Comparison of ENCODE assay signal across 8 mouse cellular contexts in genomic region chr19:7264766-7265331, GRCm38 (mm10). TPM values are rescaled to one million over a fixed set of nuclear protein-coding genes. Genes with fewer than 3 reads are reported as not detected.
DNase-seq lines count a peak whose midpoint lies in the region; ATAC-seq and TF ChIP-seq lines count a peak whose summit lies in the region.

No protein-coding gene starts in this region.

- H3K9ac ChIP-seq in embryonic facial prominence, embryonic 13.5 days = 0 out of 2 replicates have a peak overlapping the region, but pooled peaks have one; percentile 12
- no peak overlapping the region for H3K9ac ChIP-seq in stomach, embryonic 15.5 days

- H3K4me2 ChIP-seq in embryonic facial prominence, embryonic 13.5 days = no peak overlapping the region
- no peak overlapping the region for H3K4me2 ChIP-seq in stomach, embryonic 15.5 days

- H3K36me3 ChIP-seq in embryonic facial prominence, embryonic 13.5 days = no peaks in the 10 kb centered on the region
- H3K36me3 ChIP-seq in stomach, embryonic 15.5 days = no peaks in the 10 kb centered on the region

- ATAC-seq in embryonic facial prominence, embryonic 13.5 days (ENCODE audit: insufficient number of reproducible peaks, insufficient read depth, low FRiP score, low TSS enrichment, low read depth) = no peak
- ATAC-seq in stomach, embryonic 15.5 days (ENCODE audit: insufficient read depth, low FRiP score, low read depth) = no peak

- intact Hi-C loops in heart, postnatal 10 days (cut with DNase I) = loop anchor here (2.0 kb wide), 1 partner anchor 76 kb away; the partner anchor contains the start of gene Mark2

- peaks cover 46% of the 10 kb centered on the region for H3K4me1 ChIP-seq in embryonic facial prominence, embryonic 13.5 days
- H3K4me1 ChIP-seq in stomach, embryonic 15.5 days = peaks cover 49% of the 10 kb centered on the region

- no peak for DNase-seq in layer of hippocampus, adult 2 months (ENCODE audit: low spot score in 2 of 2)
- no peak for DNase-seq in layer of hippocampus, postnatal 25 days (ENCODE audit: extremely low spot score in 1 of 2, low spot score in 1 of 2)
- DNase-seq in MN1 (ENCODE audit: low spot score) = peak; percentile 53
- peak; percentile 83 to 87 for DNase-seq in heart, postnatal 10 days
- peak; percentile 37 to 44 for DNase-seq in kidney, postnatal 36 days
- no peak for DNase-seq in natural killer cell, adult 2 months (ENCODE audit: low spot score in 2 of 2)

- H3K4me3 ChIP-seq in layer of hippocampus, adult 2 months = no peak overlapping the region
- H3K4me3 ChIP-seq in embryonic facial prominence, embryonic 13.5 days = no peak overlapping the region
- no peak overlapping the region for H3K4me3 ChIP-seq in stomach, embryonic 15.5 days (replicated peaks)

- 0 out of 2 replicates have a peak, but pooled peaks cover 3% of the 10 kb centered on the region for H3K9me3 ChIP-seq in embryonic facial prominence, embryonic 13.5 days
- H3K9me3 ChIP-seq in stomach, embryonic 15.5 days = no peaks in the 10 kb centered on the region

- 17% methylated on average over 6 of the region's 6 CpGs for WGBS in embryonic facial prominence, embryonic 13.5 days
- WGBS in stomach, embryonic 15.5 days = 32% methylated on average over 6 of the region's 6 CpGs

- H3K27me3 ChIP-seq in embryonic facial prominence, embryonic 13.5 days = no peaks in the 10 kb centered on the region
- no peaks in the 10 kb centered on the region for H3K27me3 ChIP-seq in stomach, embryonic 15.5 days (replicated peaks)

- H3K27ac ChIP-seq in layer of hippocampus, adult 2 months = peak overlapping the region; percentile 93
- H3K27ac ChIP-seq in embryonic facial prominence, embryonic 13.5 days = peak overlapping the region; percentile 97
- H3K27ac ChIP-seq in stomach, embryonic 15.5 days = peak overlapping the region; percentile 88

- no peak for TF ChIP-seq CTCF in layer of hippocampus, adult 2 months (conservative IDR thresholded peaks at IDR 0.05)

RNA-seq across cellular contexts. Expression of gene Rcor2, which starts 2.3 kb away (rescaled TPM):
- total RNA-seq in layer of hippocampus, adult 2 months (2021) = 10 to 100 TPM; 17.0 to 18.2 TPM
- total RNA-seq in layer of hippocampus, postnatal 25 days (2021) = 10 to 100 TPM; 17.4 to 20.0 TPM
- 25.2 and 30.6 TPM in 2 replicates for polyA plus RNA-seq in embryonic facial prominence, embryonic 13.5 days (2015; fragmentation: Nextera tagmentation; extraction: Ambion mirVana)
- total RNA-seq in heart, postnatal 10 days (2021) = 10 to 100 TPM; 12.9 to 26.0 TPM
- polyA plus RNA-seq in stomach, embryonic 15.5 days (2015; fragmentation: Nextera tagmentation; extraction: Ambion mirVana) = 13.4 and 15.0 TPM in 2 replicates

RNA-seq across cellular contexts. Expression of gene Naa40, which starts 23.9 kb away (rescaled TPM):
- 10 to 100 TPM; 34.2 to 38.1 TPM for total RNA-seq in layer of hippocampus, adult 2 months (2021)
- 10 to 100 TPM; 24.6 to 34.6 TPM for total RNA-seq in layer of hippocampus, postnatal 25 days (2021)
- polyA plus RNA-seq in embryonic facial prominence, embryonic 13.5 days (2015; fragmentation: Nextera tagmentation; extraction: Ambion mirVana) = 56.9 and 57.1 TPM in 2 replicates
- total RNA-seq in heart, postnatal 10 days (2021) = 10 to 100 TPM; 25.5 to 28.7 TPM
- 47.0 and 51.6 TPM in 2 replicates for polyA plus RNA-seq in stomach, embryonic 15.5 days (2015; fragmentation: Nextera tagmentation; extraction: Ambion mirVana)

RNA-seq across cellular contexts. Expression of gene Cox8a, which starts 47.4 kb away (rescaled TPM):
- 1,000 to 10,000 TPM in 1 of 2 experiments, 100 to 1,000 TPM in 1; 959 to 1,016 TPM for total RNA-seq in layer of hippocampus, adult 2 months (2021)
- 1,000 to 10,000 TPM; 1,060 to 1,153 TPM for total RNA-seq in layer of hippocampus, postnatal 25 days (2021)
- 789 and 891 TPM in 2 replicates for polyA plus RNA-seq in embryonic facial prominence, embryonic 13.5 days (2015; fragmentation: Nextera tagmentation; extraction: Ambion mirVana)
- total RNA-seq in heart, postnatal 10 days (2021) = 100 to 1,000 TPM; 661 to 717 TPM
- polyA plus RNA-seq in stomach, embryonic 15.5 days (2015; fragmentation: Nextera tagmentation; extraction: Ambion mirVana) = 988 and 1,377 TPM in 2 replicates

RNA-seq across cellular contexts. Expression of gene Otub1, which starts 58.7 kb away (rescaled TPM):
- 100 to 1,000 TPM; 299 TPM for total RNA-seq in layer of hippocampus, adult 2 months (2021)
- 100 to 1,000 TPM; 291 to 300 TPM for total RNA-seq in layer of hippocampus, postnatal 25 days (2021)
- polyA plus RNA-seq in embryonic facial prominence, embryonic 13.5 days (2015; fragmentation: Nextera tagmentation; extraction: Ambion mirVana) = 205 and 228 TPM in 2 replicates
- total RNA-seq in heart, postnatal 10 days (2021) = 100 to 1,000 TPM; 102 to 104 TPM
- 163 and 169 TPM in 2 replicates for polyA plus RNA-seq in stomach, embryonic 15.5 days (2015; fragmentation: Nextera tagmentation; extraction: Ambion mirVana)

Comparison
In these comparisons a context has a peak if more than half of its experiments do, and no peak if none do; other contexts are left out.
1. DNase-seq: peak in MN1 (single experiment), heart, postnatal 10 days (2 of 2) and kidney, postnatal 36 days (2 of 2); none in layer of hippocampus, adult 2 months (0 of 2), layer of hippocampus, postnatal 25 days (0 of 2) and natural killer cell, adult 2 months (0 of 2).
2. Peak in every context shown above with its lines, with median percentiles within 50 percentile points of each other: H3K27ac ChIP-seq.